10 mouse cellular contexts compared by ENCODE assay signal in the genomic region with DNA sequence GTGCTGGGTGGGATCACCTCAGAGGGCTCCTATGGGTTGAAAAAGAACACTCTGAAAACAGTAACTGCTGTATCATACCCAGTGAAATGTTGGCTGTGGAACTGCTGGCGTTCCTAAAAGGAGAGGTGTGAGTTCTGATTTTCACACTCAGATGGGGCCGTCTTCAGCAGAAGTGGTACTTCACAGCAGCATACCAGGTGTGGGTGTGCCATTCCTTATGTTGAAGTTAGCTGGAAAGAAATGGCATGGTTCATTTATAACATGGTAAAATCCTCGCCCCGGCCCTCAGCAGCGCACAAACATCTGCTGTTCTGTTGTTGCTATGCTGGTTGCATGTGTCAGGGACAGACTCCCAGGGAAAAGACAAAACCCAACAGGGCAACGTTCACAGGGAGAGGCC. TPM values are rescaled to one million over a fixed set of nuclear protein-coding genes. Genes with fewer than 3 reads are reported as not detected.
"Had no signal": no experiment of that assay in that cellular context is flagged by ENCODE, and none has a peak within 500 bp of the region (broad histone marks: within the 10 kb centered on the region; RNA-seq: fewer than 3 reads in every experiment).

No protein-coding gene starts in this region.

- DNase-seq: kidney, adult 18-20 months; kidney, postnatal 10 days; lung, embryonic 14.5 days; lung, postnatal 10 days; lung, postnatal 4 days; midbrain, embryonic 14.5 days; thymus, postnatal 36 days had no signal

RNA-seq across cellular contexts. Expression of a gene that starts 28.2 kb away (rescaled TPM):
- total RNA-seq: layer of hippocampus, adult 8-10 months; layer of hippocampus, postnatal 25 days; megakaryocyte, adult 5-6 weeks had no signal

RNA-seq across cellular contexts. Expression of a gene that starts 37.6 kb away (rescaled TPM):
- total RNA-seq: layer of hippocampus, adult 8-10 months; layer of hippocampus, postnatal 25 days; megakaryocyte, adult 5-6 weeks had no signal

RNA-seq across cellular contexts. Expression of a gene that starts 48.6 kb away (rescaled TPM):
- total RNA-seq: layer of hippocampus, adult 8-10 months; layer of hippocampus, postnatal 25 days; megakaryocyte, adult 5-6 weeks had no signal
